Mouse (Mus musculus) C2C12 (cell line): ENCODE data around the gene Mxd4.

Experiments used
- CTCF ChIP-seq: IDR thresholded peaks from one replicate; pipeline ENCODE4 v1.5.1; 2011; ENCODE audit not compliant: control insufficient read depth, insufficient read depth, insufficient read length
- MYOG ChIP-seq: IDR thresholded peaks from one replicate; pipeline ENCODE4 v1.6.1; 2011; ENCODE audit not compliant: control insufficient read depth, insufficient read length; ENCODE audit errors: extremely low read depth

GRCm38 (mm10) chr5:34183976-34184375, 3.5 kb downstream of the Mxd4 start:
- TF ChIP-seq MYOG (no peak), CTCF (no peak)
